Mouse (Mus musculus) G1E (cell line): ENCODE measurements around the gene Peli2. TPM values are rescaled to one million over a fixed set of nuclear protein-coding genes. Genes with fewer than 3 reads are reported as not detected.

Experiments used
- ATAC-seq: 2 replicates; pipeline ENCODE4 v1.8.0; 2016; ENCODE audit warnings: mild to moderate bottlenecking; ENCODE audit not compliant: insufficient number of reproducible peaks, poor library complexity, low FRiP score, severe bottlenecking; ENCODE audit errors: extremely low read depth
- DNase-seq: peaks from one replicate; pipeline ENCODE4 v3.0.0; 2012; ENCODE audit warnings: low spot score
- H3K27me3 ChIP-seq: 2 replicates; pipeline ENCODE4 v1.6.1; 2012; ENCODE audit warnings: mild to moderate bottlenecking, low read length, inconsistent platforms; ENCODE audit not compliant: insufficient read depth
- H3K36me3 ChIP-seq: replicated peaks from 2 replicates; pipeline ENCODE3; 2012; ENCODE audit warnings: mild to moderate bottlenecking, inconsistent platforms
- H3K4me1 ChIP-seq: 2 replicates; pipeline ENCODE4 v1.6.1; 2012; ENCODE audit warnings: low read depth, low read length, inconsistent platforms, mixed read lengths; ENCODE audit not compliant: insufficient read depth
- H3K4me3 ChIP-seq: 2 replicates; pipeline ENCODE4 v1.5.1; 2012; ENCODE audit warnings: low read depth, mild to moderate bottlenecking, inconsistent platforms, low read length, moderate library complexity, mixed read lengths
- H3K9me3 ChIP-seq: replicated peaks from 2 replicates; pipeline ENCODE4 v1.6.1; 2012; ENCODE audit warnings: inconsistent platforms
- CTCF ChIP-seq: IDR thresholded peaks from 2 replicates; pipeline ENCODE4 v1.5.1; 2012; ENCODE audit warnings: low read depth, low read length, inconsistent platforms, mixed read lengths
- GATA1 ChIP-seq: IDR thresholded peaks from 2 replicates; pipeline ENCODE4 v1.6.1; 2012; ENCODE audit warnings: borderline replicate concordance, low read length, inconsistent platforms, mixed read lengths
- GATA2 ChIP-seq: IDR thresholded peaks from 2 replicates; pipeline ENCODE4 v1.6.1; 2012; ENCODE audit warnings: low read depth, low read length, inconsistent platforms, borderline replicate concordance
- POLR2AphosphoS5 ChIP-seq: IDR thresholded peaks from 2 replicates; pipeline ENCODE4 v1.6.1; 2012; ENCODE audit warnings: low read depth, low read length, inconsistent platforms; ENCODE audit not compliant: insufficient replicate concordance
- TAL1 ChIP-seq: conservative IDR thresholded peaks from 2 replicates; pipeline ENCODE4 v1.6.1; 2012; ENCODE audit warnings: low read depth, low read length, inconsistent platforms, mixed read lengths
- polyA plus RNA-seq: library from polyadenylated mRNA; stranded (reverse); fragments of >175 nt; gene quantifications from 2 replicates; pipeline ENCODE4 v1.2.3, GENCODE M21; 2012
- total RNA-seq, 2 experiments: library from RNA; stranded (forward) in 1 of 2; stranded (reverse) in 1 of 2; fragments of 200-1000 nt in 1 of 2; fragments of >200 nt in 1 of 2; fragmentation: Nextera tagmentation in 1 of 2; gene quantifications; 2 replicates each; pipeline ENCODE4 v1.2.3; 2014 to 2017

Peli2 gene
- total and polyA plus RNA-seq, 3 experiments: 0.27 TPM; not detected in 2

DNA sequence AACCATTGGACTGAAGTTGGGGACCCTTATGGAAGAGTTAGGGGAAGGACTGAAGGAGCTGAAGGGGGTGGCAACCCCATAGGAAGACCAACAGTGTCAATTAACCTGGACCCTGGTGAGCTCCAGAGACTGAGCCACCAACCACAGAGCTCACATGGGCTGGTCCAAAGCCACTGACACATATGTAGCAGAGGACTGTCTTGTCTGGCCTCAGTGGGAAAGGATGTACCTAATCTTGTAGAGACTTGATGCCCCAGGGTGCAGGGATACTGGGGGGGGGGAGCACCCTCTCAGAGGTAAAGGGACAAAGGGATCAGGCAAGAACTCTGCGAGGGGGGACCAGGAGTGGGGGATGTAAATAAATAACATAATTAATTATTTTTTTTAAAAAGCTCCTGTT lies 176.2 kb downstream of the Peli2 start:
- no peaks in the 10 kb centered on the region for H3K4me1 ChIP-seq
- DNase-seq (no peak), ATAC-seq (no peak)
- no peak overlapping the region for H3K4me3 ChIP-seq
- H3K27me3 ChIP-seq: no peaks in the 10 kb centered on the region
- no peaks in the 10 kb centered on the region for H3K9me3 ChIP-seq
- no peaks in the 10 kb centered on the region for H3K36me3 ChIP-seq
- TF ChIP-seq TAL1 (no peak), GATA1 (no peak), GATA2 (no peak), POLR2AphosphoS5 (no peak), CTCF (no peak)

DNA sequence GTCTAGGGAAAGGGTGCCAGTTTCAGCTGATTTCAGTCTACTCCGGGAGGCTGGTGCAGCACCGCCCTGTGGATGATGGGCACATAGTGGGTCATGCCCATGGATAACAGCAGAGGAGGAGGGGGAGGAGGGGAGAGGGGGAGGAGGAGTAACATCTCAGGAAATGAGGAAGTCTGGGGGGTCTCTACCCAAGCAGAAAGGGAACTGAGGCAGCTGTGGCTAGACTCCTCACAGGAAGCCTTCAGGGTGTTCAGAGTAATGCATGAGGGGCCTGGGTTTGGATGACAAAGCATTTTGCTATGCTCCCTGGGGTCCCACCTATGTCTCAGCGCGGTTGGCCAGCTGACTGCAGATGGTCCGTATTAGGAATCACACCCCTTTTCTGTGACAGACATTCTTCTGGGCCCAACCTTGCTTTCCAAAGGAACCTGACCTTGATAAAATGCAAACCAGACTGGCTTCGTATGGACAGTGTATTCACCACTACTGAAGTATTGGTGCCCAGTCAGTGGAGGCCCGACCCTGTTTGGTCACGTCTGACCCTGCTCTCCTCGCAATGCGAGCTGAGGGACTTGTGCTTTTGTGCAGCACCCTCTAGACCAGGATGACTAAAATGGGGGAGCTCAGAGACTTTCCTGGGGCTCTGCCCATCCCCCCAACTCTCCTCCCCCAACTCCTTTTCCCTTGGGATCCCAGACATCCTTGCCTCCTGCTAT lies 182.0 kb downstream of the Peli2 start:
- ATAC-seq: no peak
- no peaks in the 10 kb centered on the region for H3K4me1 ChIP-seq
- TF ChIP-seq TAL1: no peak

DNA sequence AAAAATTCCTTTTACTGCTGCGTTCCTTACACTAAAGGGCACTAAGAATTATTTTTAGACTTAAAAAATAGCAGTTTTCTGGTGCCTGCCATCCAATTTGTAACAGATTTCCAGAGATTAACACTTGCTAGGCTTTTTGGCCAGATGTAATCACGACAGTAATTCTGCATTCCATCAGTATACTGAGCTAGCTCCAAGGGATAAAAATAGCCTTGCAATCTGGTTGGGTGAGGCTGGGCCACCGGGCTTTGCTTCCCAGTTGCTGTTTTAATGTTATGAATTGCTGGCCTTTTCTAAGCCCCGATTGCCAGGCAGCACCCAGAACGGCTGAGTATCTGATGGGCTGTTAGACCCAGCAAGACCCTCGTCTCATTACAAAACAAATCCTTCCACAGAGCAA lies 182.6 kb downstream of the Peli2 start:
- no peak for DNase-seq
- no peak for ATAC-seq
- Histone ChIP-seq H3K36me3 (no peaks in the 10 kb centered on the region), H3K4me3 (no peak overlapping the region), H3K9me3 (no peaks in the 10 kb centered on the region), H3K27me3 (no peaks in the 10 kb centered on the region), H3K4me1 (no peaks in the 10 kb centered on the region)
- TF ChIP-seq TAL1 (no peak), GATA2 (no peak), CTCF (no peak), POLR2AphosphoS5 (no peak), GATA1 (no peak)

More for the DNA sequence above, 182.0 kb downstream of the Peli2 start:
- Histone ChIP-seq H3K9me3 (no peaks in the 10 kb centered on the region), H3K27me3 (no peaks in the 10 kb centered on the region), H3K4me3 (no peak overlapping the region), H3K36me3 (no peaks in the 10 kb centered on the region)
- DNase-seq: no peak

DNA sequence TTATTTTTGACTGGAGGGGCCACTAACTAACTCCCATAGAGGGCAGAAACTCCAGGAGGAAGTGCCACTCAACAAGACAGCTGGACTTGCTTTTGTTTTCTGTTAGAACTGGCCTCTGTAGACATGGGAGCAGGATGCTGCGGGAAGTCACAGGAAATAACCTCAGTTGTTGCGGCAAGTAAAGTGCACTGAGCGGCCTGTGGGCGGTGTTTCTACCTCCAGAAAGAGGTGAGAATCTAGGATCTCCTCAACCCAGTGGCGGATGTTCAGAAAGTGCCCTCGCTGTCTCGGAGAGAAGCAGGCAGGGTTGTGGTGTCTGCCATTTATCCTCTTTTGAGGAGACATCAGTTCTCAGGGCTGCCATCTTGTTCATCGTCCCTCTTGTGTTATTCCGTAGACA lies 183.2 kb downstream of the Peli2 start:
- H3K36me3 ChIP-seq: no peaks in the 10 kb centered on the region
- no peaks in the 10 kb centered on the region for H3K27me3 ChIP-seq
- H3K4me1 ChIP-seq: no peaks in the 10 kb centered on the region
- H3K4me3 ChIP-seq: no peak overlapping the region
- DNase-seq (no peak), ATAC-seq (no peak)
- no peaks in the 10 kb centered on the region for H3K9me3 ChIP-seq
- no peak for TF ChIP-seq GATA2
- no peak for TF ChIP-seq GATA1
- no peak for TF ChIP-seq TAL1
- no peak for TF ChIP-seq POLR2AphosphoS5
- TF ChIP-seq CTCF: no peak

DNA sequence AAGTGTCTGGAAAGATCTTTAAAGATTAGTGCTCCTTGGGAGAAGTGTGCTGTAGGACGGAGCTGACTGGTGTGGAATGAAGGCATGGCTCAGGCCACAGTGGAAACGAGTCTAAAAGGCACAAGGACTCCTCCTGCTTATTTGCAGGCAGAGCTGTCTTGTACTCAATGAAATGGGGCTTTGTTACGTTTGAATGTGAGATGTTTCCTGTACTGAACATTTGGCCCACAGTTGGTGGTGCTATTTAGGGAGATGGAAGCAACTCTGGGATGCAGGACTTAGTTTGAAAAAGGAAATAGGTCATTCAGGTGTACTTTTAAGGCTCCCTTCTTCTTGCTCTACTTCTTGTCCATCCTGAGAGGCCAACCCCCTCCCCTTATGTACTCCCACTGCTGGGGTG lies 192.6 kb downstream of the Peli2 start:
- Histone ChIP-seq H3K36me3 (no peaks in the 10 kb centered on the region), H3K4me1 (no peaks in the 10 kb centered on the region), H3K9me3 (no peaks in the 10 kb centered on the region), H3K27me3 (no peaks in the 10 kb centered on the region), H3K4me3 (no peak overlapping the region)
- no peak for DNase-seq
- no peak for TF ChIP-seq POLR2AphosphoS5
- TF ChIP-seq GATA1: no peak
- no peak for TF ChIP-seq GATA2
- no peak for TF ChIP-seq CTCF
- no peak for TF ChIP-seq TAL1
- no peak for ATAC-seq

DNA sequence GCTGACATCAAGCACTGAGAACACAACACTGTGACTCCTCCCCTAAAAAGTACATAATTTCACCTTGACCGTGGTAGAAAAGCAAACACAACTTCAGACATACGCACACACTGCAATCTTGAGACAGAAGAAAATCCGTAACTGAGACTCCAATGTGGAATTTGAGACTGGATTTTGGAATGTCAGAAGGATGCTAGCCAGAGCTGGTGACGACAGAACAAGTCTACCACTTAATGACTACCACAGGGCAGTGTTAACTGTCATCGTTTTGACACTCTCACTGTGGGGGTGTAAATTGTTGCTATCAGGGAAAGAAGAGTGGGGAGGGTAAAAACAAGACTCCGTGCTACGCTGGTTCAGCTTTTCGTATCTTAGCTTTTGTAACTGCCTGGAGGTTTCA lies 195.8 kb downstream of the Peli2 start:
- Histone ChIP-seq H3K9me3 (no peaks in the 10 kb centered on the region), H3K36me3 (no peaks in the 10 kb centered on the region), H3K4me1 (no peaks in the 10 kb centered on the region), H3K27me3 (no peaks in the 10 kb centered on the region), H3K4me3 (no peak overlapping the region)
- no peak for TF ChIP-seq TAL1
- TF ChIP-seq GATA1: no peak
- no peak for TF ChIP-seq POLR2AphosphoS5
- no peak for TF ChIP-seq GATA2
- no peak for TF ChIP-seq CTCF
- DNase-seq: no peak
- ATAC-seq: no peak

DNA sequence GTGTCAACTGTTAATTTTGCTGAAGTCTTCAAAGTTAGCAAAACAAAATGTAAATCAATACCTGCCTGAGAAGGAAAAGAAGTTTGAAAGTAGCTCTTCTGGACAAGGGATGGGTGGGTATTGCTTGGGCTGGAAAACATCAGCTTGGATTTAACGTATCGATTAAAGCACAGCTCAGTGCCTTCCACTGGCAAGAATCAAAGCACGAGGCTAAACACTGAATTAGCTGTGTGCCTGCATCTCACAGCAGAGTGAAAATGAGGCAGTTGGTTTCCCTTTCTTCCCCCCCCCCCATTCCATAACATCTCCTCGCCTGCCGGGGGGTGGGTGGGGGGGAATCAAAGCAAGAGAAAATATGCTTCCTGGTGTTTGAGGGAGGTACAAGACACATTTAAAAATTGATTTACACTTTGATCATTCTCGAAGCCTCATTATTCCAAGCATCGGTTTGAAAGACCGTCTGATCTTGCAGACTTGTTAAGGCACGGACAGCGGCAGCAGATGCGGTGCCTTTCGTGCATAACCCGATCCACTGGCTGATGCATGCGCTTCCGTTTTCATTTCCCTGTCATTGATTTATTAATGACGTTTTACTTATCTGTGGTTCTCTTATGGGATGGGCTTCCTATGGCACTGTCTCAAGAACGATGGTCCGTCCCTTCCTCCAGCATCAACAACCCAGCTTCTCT lies 203.3 kb downstream of the Peli2 start:
- DNase-seq (no peak), ATAC-seq (no peak)

More for the DNA sequence above, 203.3 kb downstream of the Peli2 start:
- Histone ChIP-seq H3K9me3 (no peaks in the 10 kb centered on the region), H3K36me3 (no peaks in the 10 kb centered on the region), H3K27me3 (no peaks in the 10 kb centered on the region), H3K4me1 (no peaks in the 10 kb centered on the region), H3K4me3 (no peak overlapping the region)
- no peak for TF ChIP-seq POLR2AphosphoS5
- no peak for TF ChIP-seq GATA2
- no peak for TF ChIP-seq TAL1
- TF ChIP-seq CTCF: no peak
- TF ChIP-seq GATA1: no peak
